In genomic region chr17:62378868-62379417, GRCm38 (mm10) we compare ENCODE assay signal across 13 mouse cellular contexts.
"Had no signal": no experiment of that assay in that cellular context is flagged by ENCODE, and none has a peak within 500 bp of the region (broad histone marks: within the 10 kb centered on the region; RNA-seq: fewer than 3 reads in every experiment).

No protein-coding gene starts in this region.

- ATAC-seq: liver, embryonic 12.5 days; midbrain, embryonic 16.5 days had no signal

- H3K4me1 ChIP-seq: kidney, embryonic 15.5 days; limb, embryonic 15.5 days; liver, embryonic 12.5 days; midbrain, embryonic 12.5 days had no signal

- DNase-seq: kidney, adult 18-20 months; kidney, postnatal 25 days; lung, postnatal 36 days; right cerebral cortex, postnatal 25 days; thymus, adult 18-20 months; thymus, postnatal 14 days had no signal

- H3K27me3 ChIP-seq: kidney, embryonic 15.5 days; limb, embryonic 15.5 days; liver, embryonic 12.5 days; lung, embryonic 15.5 days; midbrain, embryonic 12.5 days had no signal

- H3K4me3 ChIP-seq: kidney, embryonic 15.5 days; left cerebral cortex, adult 2 months; limb, embryonic 15.5 days; liver, embryonic 12.5 days; lung, embryonic 15.5 days; midbrain, embryonic 12.5 days had no signal

- H3K9ac ChIP-seq: kidney, embryonic 15.5 days; limb, embryonic 15.5 days; liver, embryonic 12.5 days; lung, embryonic 15.5 days; midbrain, embryonic 12.5 days had no signal

- H3K9me3 ChIP-seq: kidney, embryonic 15.5 days; limb, embryonic 15.5 days; liver, embryonic 12.5 days; lung, embryonic 15.5 days; midbrain, embryonic 12.5 days had no signal

- H3K27ac ChIP-seq: kidney, embryonic 15.5 days; left cerebral cortex, adult 2 months; limb, embryonic 15.5 days; liver, embryonic 12.5 days; lung, embryonic 15.5 days; midbrain, embryonic 12.5 days had no signal

- H3K36me3 ChIP-seq: kidney, embryonic 15.5 days; limb, embryonic 15.5 days; liver, embryonic 12.5 days; lung, embryonic 15.5 days; midbrain, embryonic 12.5 days had no signal

- H3K4me2 ChIP-seq: kidney, embryonic 15.5 days; limb, embryonic 15.5 days; liver, embryonic 12.5 days; lung, embryonic 15.5 days; midbrain, embryonic 12.5 days had no signal
